Mouse (Mus musculus) thymus, adult 2 months (tissue): ENCODE data around the gene Treml4.

Experiments
- CTCF ChIP-seq: fragments of 200-500 bp; IDR thresholded peaks from 2 replicates; pipeline ENCODE4 v1.5.1; 2012; ENCODE audit warnings: mild to moderate bottlenecking, control low read depth, low read length, moderate library complexity, borderline replicate concordance; ENCODE audit not compliant: control insufficient read depth, poor library complexity, insufficient read depth; ENCODE audit errors: extremely low read depth
- POLR2A ChIP-seq: fragments of 200-500 bp; IDR thresholded peaks from 2 replicates; pipeline ENCODE4 v1.6.1; 2012; ENCODE audit warnings: mild to moderate bottlenecking, low read length, control low read depth, moderate library complexity; ENCODE audit not compliant: control insufficient read depth, poor library complexity, insufficient read depth; ENCODE audit errors: extremely low read depth

GRCm38 (mm10) chr17:48301792-48302191, 37.7 kb downstream of the Treml4 start:
- TF ChIP-seq POLR2A (no peak), CTCF (no peak)
